Mouse (Mus musculus): ENCODE data around the gene Ppm1l. TPM values are rescaled to one million over a fixed set of nuclear protein-coding genes. Genes with fewer than 3 reads are reported as not detected.
A peak's percentile ranks its signal among the peaks of the same experiment; 100 is the strongest.

The Ppm1l gene
- polyA plus RNA-seq, 1 experiment from 2014 or later = 17.2 TPM

- Histone ChIP-seq H3K4me1 (replicated peaks; ENCODE audit: control insufficient read depth, insufficient read depth, low read length) (0 out of 2 replicates have a peak, but pooled peaks cover 2% of the 10 kb centered on the region), H3K9me3 (ENCODE audit: control insufficient read depth, low read length) (no peaks in the 10 kb centered on the region), H3K27ac (ENCODE audit: low read depth, low read length) (no peak overlapping the region), H3K9ac (ENCODE audit: low read depth, low read length) (no peak overlapping the region), H3K4me3 (ENCODE audit: low read depth, low read length) (no peak overlapping the region), H3K4me2 (replicated peaks; ENCODE audit: low read depth, low read length) (no peak overlapping the region), H3K36me3 (ENCODE audit: control insufficient read depth, insufficient read depth, low read length) (no peaks in the 10 kb centered on the region), H3K27me3 (ENCODE audit: control insufficient read depth, insufficient read depth, low read length) (no peaks in the 10 kb centered on the region)
- DNase-seq (ENCODE audit: low spot score) (no peak), ATAC-seq (ENCODE audit: low FRiP score) (no peak; the same call in 1 of the 2 replicates)
- 82% methylated on average over 13 of the region's 13 CpGs for WGBS
Observed at GRCm38 (mm10) chr3:69515730-69516350, 199.2 kb downstream of the Ppm1l start.

GRCm38 (mm10) chr3:69519188-69519587, 202.5 kb downstream of the Ppm1l start:
- ATAC-seq (ENCODE audit: low FRiP score) = no peak
- DNase-seq (ENCODE audit: low spot score) = no peak
- Histone ChIP-seq H3K9me3 (ENCODE audit: control insufficient read depth, low read length) (no peaks in the 10 kb centered on the region), H3K4me2 (replicated peaks; ENCODE audit: low read depth, low read length) (no peak overlapping the region), H3K4me3 (ENCODE audit: low read depth, low read length) (no peak overlapping the region), H3K27ac (ENCODE audit: low read depth, low read length) (no peak overlapping the region), H3K9ac (ENCODE audit: low read depth, low read length) (no peak overlapping the region), H3K4me1 (replicated peaks; ENCODE audit: control insufficient read depth, insufficient read depth, low read length) (0 out of 2 replicates have a peak, but pooled peaks cover 2% of the 10 kb centered on the region), H3K36me3 (ENCODE audit: control insufficient read depth, insufficient read depth, low read length) (no peaks in the 10 kb centered on the region), H3K27me3 (ENCODE audit: control insufficient read depth, insufficient read depth, low read length) (no peaks in the 10 kb centered on the region)
- 93% methylated on average over 9 of the region's 9 CpGs for WGBS

- H3K36me3 ChIP-seq (ENCODE audit: control insufficient read depth, insufficient read depth, low read length) = no peaks in the 10 kb centered on the region
- no peak overlapping the region for H3K4me3 ChIP-seq (ENCODE audit: low read depth, low read length)
- H3K9ac ChIP-seq (ENCODE audit: low read depth, low read length) = no peak overlapping the region
- H3K4me2 ChIP-seq (replicated peaks; ENCODE audit: low read depth, low read length) = no peak overlapping the region
- H3K4me1 ChIP-seq (replicated peaks; ENCODE audit: control insufficient read depth, insufficient read depth, low read length) = 0 out of 2 replicates have a peak, but pooled peaks cover 2% of the 10 kb centered on the region
- H3K27me3 ChIP-seq (ENCODE audit: control insufficient read depth, insufficient read depth, low read length) = no peaks in the 10 kb centered on the region
- 72% methylated on average over 21 of the region's 21 CpGs for WGBS
- H3K27ac ChIP-seq (ENCODE audit: low read depth, low read length) = no peak overlapping the region
- no peaks in the 10 kb centered on the region for H3K9me3 ChIP-seq (ENCODE audit: control insufficient read depth, low read length)
- ATAC-seq (ENCODE audit: low FRiP score) = 0 out of 2 replicates have a peak, but pooled peaks have one; percentile 27
- peak; percentile 30 for DNase-seq (ENCODE audit: low spot score)
Observed at GRCm38 (mm10) chr3:69519789-69520558, 203.3 kb downstream of the Ppm1l start.

- Histone ChIP-seq H3K9ac (ENCODE audit: low read depth, low read length) (no peak overlapping the region), H3K4me2 (replicated peaks; ENCODE audit: low read depth, low read length) (no peak overlapping the region), H3K36me3 (ENCODE audit: control insufficient read depth, insufficient read depth, low read length) (no peaks in the 10 kb centered on the region), H3K4me3 (ENCODE audit: low read depth, low read length) (no peak overlapping the region), H3K27ac (ENCODE audit: low read depth, low read length) (no peak overlapping the region), H3K4me1 (replicated peaks; ENCODE audit: control insufficient read depth, insufficient read depth, low read length) (0 out of 2 replicates have a peak, but pooled peaks cover 2% of the 10 kb centered on the region), H3K27me3 (ENCODE audit: control insufficient read depth, insufficient read depth, low read length) (no peaks in the 10 kb centered on the region), H3K9me3 (ENCODE audit: control insufficient read depth, low read length) (no peaks in the 10 kb centered on the region)
- DNase-seq (ENCODE audit: low spot score) (no peak), ATAC-seq (ENCODE audit: low FRiP score) (no peak)
- 88% methylated on average over 3 of the region's 3 CpGs for whole genome bisulfite sequencing
Observed at GRCm38 (mm10) chr3:69522270-69522669, 205.6 kb downstream of the Ppm1l start.

- no peaks in the 10 kb centered on the region for H3K36me3 ChIP-seq (ENCODE audit: control insufficient read depth, insufficient read depth, low read length)
- no peak overlapping the region for H3K4me3 ChIP-seq (ENCODE audit: low read depth, low read length)
- no peaks in the 10 kb centered on the region for H3K9me3 ChIP-seq (ENCODE audit: control insufficient read depth, low read length)
- H3K27me3 ChIP-seq (ENCODE audit: control insufficient read depth, insufficient read depth, low read length) = no peaks in the 10 kb centered on the region
- no peak overlapping the region for H3K27ac ChIP-seq (ENCODE audit: low read depth, low read length)
- H3K4me2 ChIP-seq (replicated peaks; ENCODE audit: low read depth, low read length) = no peak overlapping the region
- no peak overlapping the region for H3K9ac ChIP-seq (ENCODE audit: low read depth, low read length)
- no peak for DNase-seq (ENCODE audit: low spot score)
- 86% methylated on average over 8 of the region's 8 CpGs for WGBS
- ATAC-seq (ENCODE audit: low FRiP score) = no peak
- H3K4me1 ChIP-seq (replicated peaks; ENCODE audit: control insufficient read depth, insufficient read depth, low read length) = 0 out of 2 replicates have a peak, but pooled peaks cover 2% of the 10 kb centered on the region
Observed at GRCm38 (mm10) chr3:69524356-69525071, 207.9 kb downstream of the Ppm1l start.

- H3K36me3 ChIP-seq (ENCODE audit: control insufficient read depth, insufficient read depth, low read length) = no peaks in the 10 kb centered on the region
- no peak overlapping the region for H3K9ac ChIP-seq (ENCODE audit: low read depth, low read length)
- no peaks in the 10 kb centered on the region for H3K9me3 ChIP-seq (ENCODE audit: control insufficient read depth, low read length)
- ATAC-seq (ENCODE audit: low FRiP score) = no peak
- no peak for DNase-seq (ENCODE audit: low spot score)
- H3K27me3 ChIP-seq (ENCODE audit: control insufficient read depth, insufficient read depth, low read length) = no peaks in the 10 kb centered on the region
- no peaks in the 10 kb centered on the region for H3K4me1 ChIP-seq (replicated peaks; ENCODE audit: control insufficient read depth, insufficient read depth, low read length)
- no peak overlapping the region for H3K27ac ChIP-seq (ENCODE audit: low read depth, low read length)
- no peak overlapping the region for H3K4me3 ChIP-seq (ENCODE audit: low read depth, low read length)
- WGBS = 81% methylated on average over 8 of the region's 8 CpGs
- no peak overlapping the region for H3K4me2 ChIP-seq (replicated peaks; ENCODE audit: low read depth, low read length)
Observed at GRCm38 (mm10) chr3:69525072-69525529, 208.4 kb downstream of the Ppm1l start.

GRCm38 (mm10) chr3:69527384-69527783, 210.7 kb downstream of the Ppm1l start:
- H3K9ac ChIP-seq (ENCODE audit: low read depth, low read length) = no peak overlapping the region
- H3K4me2 ChIP-seq (replicated peaks; ENCODE audit: low read depth, low read length) = no peak overlapping the region
- H3K27ac ChIP-seq (ENCODE audit: low read depth, low read length) = no peak overlapping the region
- WGBS = 86% methylated on average over 1 of the region's 1 CpGs
- H3K36me3 ChIP-seq (ENCODE audit: control insufficient read depth, insufficient read depth, low read length) = no peaks in the 10 kb centered on the region
- ATAC-seq (ENCODE audit: low FRiP score) = no peak
- no peaks in the 10 kb centered on the region for H3K4me1 ChIP-seq (replicated peaks; ENCODE audit: control insufficient read depth, insufficient read depth, low read length)
- no peak for DNase-seq (ENCODE audit: low spot score)
- H3K9me3 ChIP-seq (ENCODE audit: control insufficient read depth, low read length) = no peaks in the 10 kb centered on the region
- no peak overlapping the region for H3K4me3 ChIP-seq (ENCODE audit: low read depth, low read length)
- H3K27me3 ChIP-seq (ENCODE audit: control insufficient read depth, insufficient read depth, low read length) = no peaks in the 10 kb centered on the region

GRCm38 (mm10) chr3:69529576-69529975, 212.9 kb downstream of the Ppm1l start:
- DNase-seq (ENCODE audit: low spot score) (no peak), ATAC-seq (ENCODE audit: low FRiP score) (no peak)
- WGBS = 88% methylated on average over 7 of the region's 7 CpGs
- Histone ChIP-seq H3K4me1 (replicated peaks; ENCODE audit: control insufficient read depth, insufficient read depth, low read length) (no peaks in the 10 kb centered on the region), H3K4me2 (replicated peaks; ENCODE audit: low read depth, low read length) (no peak overlapping the region), H3K36me3 (ENCODE audit: control insufficient read depth, insufficient read depth, low read length) (no peaks in the 10 kb centered on the region), H3K27ac (ENCODE audit: low read depth, low read length) (no peak overlapping the region), H3K9ac (ENCODE audit: low read depth, low read length) (no peak overlapping the region), H3K9me3 (ENCODE audit: control insufficient read depth, low read length) (no peaks in the 10 kb centered on the region), H3K4me3 (ENCODE audit: low read depth, low read length) (no peak overlapping the region), H3K27me3 (ENCODE audit: control insufficient read depth, insufficient read depth, low read length) (no peaks in the 10 kb centered on the region)

All from hindbrain, embryonic 11.5 days (tissue).